Mouse (Mus musculus): Measurements from ENCODE around the gene Atpif1.

DNA sequence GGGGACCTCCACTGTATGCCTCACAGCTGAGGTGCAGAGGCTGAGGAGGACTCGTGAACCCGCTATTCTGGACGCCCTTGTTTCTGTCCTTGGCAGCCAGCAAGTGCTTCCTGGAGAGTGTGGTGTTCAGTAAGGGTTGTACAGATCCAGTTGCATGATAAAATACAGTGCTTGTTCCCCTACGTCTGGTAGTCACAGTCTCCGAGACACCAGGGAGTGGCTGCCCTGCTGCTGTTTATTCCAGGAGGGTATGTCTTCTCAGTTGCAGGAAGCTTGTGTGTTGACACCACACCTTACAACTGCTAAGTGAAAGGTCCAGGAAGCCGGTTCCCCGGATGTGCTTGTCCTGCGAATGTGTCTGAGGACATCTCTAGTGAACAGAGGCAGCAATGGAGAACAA is 21.2 kb upstream of the Atpif1 start:
- TF ChIP-seq POLR2A (IDR thresholded peaks at IDR 0.05; ENCODE audit: insufficient read depth, low read depth, low read length) (no peak), CTCF (IDR thresholded peaks at IDR 0.05; ENCODE audit: insufficient read depth, low read depth, low read length) (no peak)
